Mouse (Mus musculus): Measurements from ENCODE around the gene Col7a1. TPM values are rescaled to one million over a fixed set of nuclear protein-coding genes. Genes with fewer than 3 reads are reported as not detected.

The Col7a1 gene
- polyA plus RNA-seq, 1 experiment, result 48.8 TPM

DNA sequence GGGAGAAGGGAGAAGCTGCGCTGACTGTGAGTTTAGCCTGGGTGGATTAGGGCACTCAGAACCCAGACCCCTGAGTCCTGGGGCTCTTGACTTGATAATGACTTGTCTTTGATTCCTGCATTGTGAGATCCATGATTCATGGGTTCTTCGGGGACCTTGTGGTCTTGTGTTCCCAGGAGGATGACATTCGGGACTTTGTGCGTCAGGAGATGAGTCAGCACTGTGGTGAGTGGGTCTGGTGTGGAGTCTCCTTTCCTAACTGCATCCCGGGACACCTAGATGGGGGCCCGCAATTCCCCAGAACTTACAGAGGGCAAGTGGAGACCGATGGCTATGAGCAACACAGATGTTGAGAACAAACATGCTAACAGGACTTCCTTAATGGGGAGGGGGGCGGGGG, 29.1 kb downstream of the Col7a1 start:
- Histone ChIP-seq H3K4me1 (ENCODE audit: control insufficient read depth, insufficient read depth, low read length) (peaks cover 14% of the 10 kb centered on the region), H3K4me3 (ENCODE audit: insufficient read depth, low read length) (no peak overlapping the region), H3K27ac (ENCODE audit: insufficient read depth, low read length) (no peak overlapping the region; the same call in 1 of the 2 replicates)
- no peak for TF ChIP-seq POLR2A (IDR thresholded peaks at IDR 0.05; ENCODE audit: low read depth, low read length)
- no peak for TF ChIP-seq CTCF (IDR thresholded peaks at IDR 0.05; ENCODE audit: borderline replicate concordance, insufficient read depth, low read length)

DNA sequence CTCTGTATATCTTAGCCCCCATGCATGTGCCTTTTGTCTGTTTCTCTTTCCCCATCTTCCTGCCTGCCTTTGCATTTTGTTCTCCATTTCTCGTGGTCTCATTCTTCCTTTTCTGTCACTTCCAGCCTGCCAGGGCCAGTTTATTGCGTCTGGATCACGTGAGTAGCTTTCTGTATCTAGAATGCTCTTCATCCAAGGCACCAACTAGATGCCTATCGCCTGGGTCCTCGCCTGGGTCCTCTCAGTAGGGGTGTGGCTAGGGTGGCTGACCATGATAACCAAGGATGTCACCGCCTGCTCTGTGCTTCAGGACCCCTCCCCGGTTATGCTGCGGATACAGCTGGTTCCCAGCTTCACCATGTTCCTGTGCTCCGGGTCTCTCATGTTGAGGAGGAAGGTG, 29.8 kb downstream of the Col7a1 start:
- Histone ChIP-seq H3K27ac (ENCODE audit: insufficient read depth, low read length) (peak overlapping the region; percentile 48; the same call in 1 of the 2 replicates), H3K4me1 (ENCODE audit: control insufficient read depth, insufficient read depth, low read length) (peaks cover 14% of the 10 kb centered on the region), H3K4me3 (ENCODE audit: insufficient read depth, low read length) (no peak overlapping the region)
- TF ChIP-seq POLR2A (IDR thresholded peaks at IDR 0.05; ENCODE audit: low read depth, low read length) (no peak), CTCF (IDR thresholded peaks at IDR 0.05; ENCODE audit: borderline replicate concordance, insufficient read depth, low read length) (no peak)

DNA sequence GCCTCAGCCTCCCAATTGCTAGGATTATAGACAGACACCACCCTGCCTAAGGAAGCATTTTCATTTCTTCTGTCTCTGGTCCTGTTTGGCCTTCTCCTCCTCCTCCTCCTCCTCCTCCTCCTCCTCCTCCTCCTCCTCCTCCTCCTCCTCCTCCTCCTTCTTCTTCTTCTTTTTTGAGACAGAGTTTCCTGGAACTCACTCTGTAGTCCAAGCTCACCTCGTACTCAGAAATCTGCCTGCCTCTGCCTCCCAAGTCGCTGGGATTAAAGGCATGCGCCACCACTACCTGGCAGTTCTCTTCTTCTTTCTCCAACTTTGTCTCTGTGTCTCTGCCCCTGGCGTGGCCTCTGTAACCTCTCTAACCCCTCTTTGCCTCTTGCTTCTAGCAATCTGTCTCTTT, 32.3 kb downstream of the Col7a1 start, which contains the start of gene Ucn2:
Gene Ucn2, plus strand, starts transcription at position 301 of the 400 bp plus-strand sequence.
- H3K27ac ChIP-seq (ENCODE audit: insufficient read depth, low read length), result no peak within 1 kb of the TSS
- peaks cover 9% of the 10 kb centered on the region for H3K4me1 ChIP-seq (ENCODE audit: control insufficient read depth, insufficient read depth, low read length)
- TF ChIP-seq CTCF (IDR thresholded peaks at IDR 0.05; ENCODE audit: borderline replicate concordance, insufficient read depth, low read length) (no peak), POLR2A (IDR thresholded peaks at IDR 0.05; ENCODE audit: low read depth, low read length) (no peak)
- no peak within 1 kb of the TSS for H3K4me3 ChIP-seq (ENCODE audit: insufficient read depth, low read length)

DNA sequence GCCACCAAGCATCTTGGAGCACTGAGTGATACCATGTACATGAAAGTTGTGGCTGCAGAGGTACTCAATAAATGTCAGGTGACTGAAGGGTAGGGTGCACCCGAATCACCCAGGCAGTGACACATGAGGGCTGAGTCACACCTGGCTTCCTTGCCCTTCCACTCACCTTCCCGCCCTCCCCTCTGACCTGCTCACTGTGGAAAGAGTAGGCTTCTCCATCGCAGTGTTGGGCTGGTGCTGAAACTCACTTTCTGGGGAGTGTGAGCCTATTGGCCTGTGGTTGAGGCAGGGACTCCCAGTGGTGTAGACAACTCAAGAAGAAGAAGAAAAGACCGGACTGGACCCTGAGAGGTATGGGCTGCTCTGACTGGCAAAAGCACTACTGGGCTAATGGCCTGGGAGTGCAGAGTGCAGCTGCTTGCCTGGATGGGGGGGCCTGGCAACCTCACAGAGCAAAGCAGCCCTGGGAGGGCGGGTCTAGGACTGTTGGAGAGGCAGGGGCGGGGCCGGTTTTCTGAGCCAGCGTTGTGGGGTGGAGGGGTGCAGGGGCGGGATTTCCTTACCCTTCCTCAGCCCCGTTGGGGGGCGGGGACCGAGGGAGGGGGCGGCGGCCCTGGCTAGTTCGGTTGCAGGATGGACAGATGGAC, 34.4 kb downstream of the Col7a1 start:
- no peak overlapping the region for H3K27ac ChIP-seq (ENCODE audit: insufficient read depth, low read length)
- no peak for TF ChIP-seq CTCF (IDR thresholded peaks at IDR 0.05; ENCODE audit: borderline replicate concordance, insufficient read depth, low read length)
- TF ChIP-seq POLR2A (IDR thresholded peaks at IDR 0.05; ENCODE audit: low read depth, low read length), result no peak
- H3K4me1 ChIP-seq (ENCODE audit: control insufficient read depth, insufficient read depth, low read length), result peaks cover 1% of the 10 kb centered on the region; the same call in 1 of the 2 replicates
- no peak overlapping the region for H3K4me3 ChIP-seq (ENCODE audit: insufficient read depth, low read length)

DNA sequence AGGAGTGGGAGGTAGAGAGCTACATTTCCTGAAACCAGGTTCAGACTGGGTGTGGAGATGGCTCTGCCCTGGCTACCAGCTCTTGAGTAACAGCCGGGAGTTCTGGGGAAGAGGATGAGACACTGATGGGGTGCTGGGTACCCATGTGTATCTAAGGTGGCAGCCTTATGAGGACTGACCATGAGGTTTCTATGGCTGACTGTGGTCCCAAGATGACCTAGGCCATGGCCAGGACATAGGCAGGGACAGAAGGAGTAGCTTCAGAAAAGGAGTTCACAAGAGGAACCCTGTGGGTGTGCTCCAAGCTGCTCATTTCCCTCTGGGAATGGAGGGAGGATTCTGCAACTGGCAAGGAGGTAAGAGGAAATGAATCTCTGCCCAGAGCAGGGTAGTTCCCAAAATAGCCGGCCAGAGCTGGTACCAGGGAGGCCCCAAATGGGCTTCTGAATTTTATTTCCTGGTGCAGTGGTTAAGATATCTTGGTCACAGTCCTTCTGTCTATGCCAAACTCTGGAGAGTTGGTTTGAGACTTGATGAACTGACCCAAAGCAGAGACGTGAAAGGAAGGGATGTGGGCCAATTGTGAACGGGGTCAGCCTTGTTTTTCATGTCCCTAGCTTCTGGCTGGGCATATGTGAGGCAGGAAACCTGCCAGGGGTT, 36.5 kb downstream of the Col7a1 start:
- H3K4me3 ChIP-seq (ENCODE audit: insufficient read depth, low read length), result no peak overlapping the region
- H3K27ac ChIP-seq (ENCODE audit: insufficient read depth, low read length), result peak overlapping the region; percentile 7; the same call in 1 of the 2 replicates
- H3K4me1 ChIP-seq (ENCODE audit: control insufficient read depth, insufficient read depth, low read length), result no peaks in the 10 kb centered on the region
- TF ChIP-seq CTCF (IDR thresholded peaks at IDR 0.05; ENCODE audit: borderline replicate concordance, insufficient read depth, low read length), result no peak
- no peak for TF ChIP-seq POLR2A (IDR thresholded peaks at IDR 0.05; ENCODE audit: low read depth, low read length)

DNA sequence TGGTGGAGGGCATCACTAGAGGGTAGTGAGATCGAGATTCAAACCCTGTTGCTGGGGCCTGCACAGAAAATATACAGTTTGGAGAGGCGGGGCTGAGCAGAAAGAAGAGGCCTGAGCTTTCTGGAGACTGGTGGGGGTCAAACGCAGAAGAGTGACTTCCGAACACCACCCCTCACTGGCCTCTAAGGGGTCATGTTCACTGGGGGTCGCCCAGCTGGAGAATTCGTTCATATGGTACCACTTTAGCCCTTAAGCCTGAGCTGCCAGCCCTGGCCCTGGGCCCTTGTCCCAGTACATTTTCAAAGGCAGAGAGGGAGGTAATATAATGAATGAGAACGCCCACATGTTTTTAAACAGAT, 37.1 kb downstream of the Col7a1 start:
- Histone ChIP-seq H3K4me3 (ENCODE audit: insufficient read depth, low read length) (no peak overlapping the region), H3K4me1 (ENCODE audit: control insufficient read depth, insufficient read depth, low read length) (no peaks in the 10 kb centered on the region), H3K27ac (ENCODE audit: insufficient read depth, low read length) (peak overlapping the region; percentile 7; the same call in 1 of the 2 replicates)
- TF ChIP-seq CTCF (IDR thresholded peaks at IDR 0.05; ENCODE audit: borderline replicate concordance, insufficient read depth, low read length) (no peak), POLR2A (IDR thresholded peaks at IDR 0.05; ENCODE audit: low read depth, low read length) (no peak)

DNA sequence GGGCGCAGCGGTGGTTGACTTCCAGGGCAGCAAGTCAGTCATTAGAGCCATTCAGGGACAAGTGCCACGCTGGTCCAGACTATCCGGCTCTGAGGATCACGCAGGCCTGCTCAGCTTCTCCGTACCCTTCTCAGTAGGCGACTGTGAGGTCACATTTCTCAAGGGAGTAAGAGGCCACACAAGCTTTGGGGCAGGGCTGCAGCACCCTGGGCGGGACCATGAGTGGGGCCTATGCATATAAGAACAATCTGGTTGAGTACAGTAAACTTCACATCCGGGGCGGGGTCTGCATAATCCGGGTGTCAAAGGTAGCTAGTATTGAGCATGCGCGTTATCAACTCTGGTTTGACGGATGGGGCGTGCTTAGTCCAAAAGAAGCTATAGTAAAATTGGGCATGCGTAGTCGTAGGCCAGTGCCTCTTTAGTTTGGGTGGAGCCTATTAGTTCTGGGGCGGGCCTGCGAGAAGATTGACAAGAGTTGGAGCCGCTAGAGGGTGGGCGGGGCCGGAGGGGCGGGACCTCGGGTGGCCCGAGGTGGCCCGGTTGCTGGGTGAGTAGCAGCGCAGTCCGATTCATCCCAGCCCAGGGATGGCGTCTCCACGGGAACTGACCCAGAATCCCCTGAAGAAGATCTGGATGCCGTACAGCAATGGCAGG, 38.2 kb downstream of the Col7a1 start, which contains the start of gene Pfkfb4:
Gene Pfkfb4, plus strand, starts transcription at position 351 of the 657 bp plus-strand sequence.
- peak; percentile 97 for TF ChIP-seq POLR2A (IDR thresholded peaks at IDR 0.05; ENCODE audit: low read depth, low read length)
- TF ChIP-seq CTCF (IDR thresholded peaks at IDR 0.05; ENCODE audit: borderline replicate concordance, insufficient read depth, low read length), result no peak
- peak within 1 kb of the TSS; percentile 87 for H3K4me3 ChIP-seq (ENCODE audit: insufficient read depth, low read length)
- H3K27ac ChIP-seq (ENCODE audit: insufficient read depth, low read length), result peak within 1 kb of the TSS; percentile 79
- H3K4me1 ChIP-seq (ENCODE audit: control insufficient read depth, insufficient read depth, low read length), result no peaks in the 10 kb centered on the region

DNA sequence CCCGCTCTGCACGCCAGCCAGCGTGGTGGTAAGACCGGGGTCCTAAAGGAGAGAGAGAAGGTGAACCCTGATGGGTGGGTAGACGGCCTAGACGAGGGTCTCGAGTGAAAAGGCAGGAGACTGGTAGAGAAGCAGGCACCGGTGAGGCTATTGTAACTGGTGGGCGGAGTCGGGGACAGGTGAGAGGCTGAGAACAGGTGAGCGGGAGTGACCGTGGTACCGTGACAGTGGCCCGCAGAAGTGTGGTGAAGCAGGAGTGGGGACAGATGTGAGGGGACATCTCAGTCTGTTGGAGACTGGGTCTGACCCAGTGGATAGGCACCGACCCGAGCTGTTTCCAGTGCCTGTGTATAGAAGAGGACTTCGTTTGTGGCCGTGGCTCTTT, 38.7 kb downstream of the Col7a1 start:
- H3K27ac ChIP-seq (ENCODE audit: insufficient read depth, low read length), result no peak overlapping the region
- peak overlapping the region; percentile 87 for H3K4me3 ChIP-seq (ENCODE audit: insufficient read depth, low read length)
- H3K4me1 ChIP-seq (ENCODE audit: control insufficient read depth, insufficient read depth, low read length), result no peaks in the 10 kb centered on the region
- no peak for TF ChIP-seq POLR2A (IDR thresholded peaks at IDR 0.05; ENCODE audit: low read depth, low read length)
- no peak for TF ChIP-seq CTCF (IDR thresholded peaks at IDR 0.05; ENCODE audit: borderline replicate concordance, insufficient read depth, low read length)

DNA sequence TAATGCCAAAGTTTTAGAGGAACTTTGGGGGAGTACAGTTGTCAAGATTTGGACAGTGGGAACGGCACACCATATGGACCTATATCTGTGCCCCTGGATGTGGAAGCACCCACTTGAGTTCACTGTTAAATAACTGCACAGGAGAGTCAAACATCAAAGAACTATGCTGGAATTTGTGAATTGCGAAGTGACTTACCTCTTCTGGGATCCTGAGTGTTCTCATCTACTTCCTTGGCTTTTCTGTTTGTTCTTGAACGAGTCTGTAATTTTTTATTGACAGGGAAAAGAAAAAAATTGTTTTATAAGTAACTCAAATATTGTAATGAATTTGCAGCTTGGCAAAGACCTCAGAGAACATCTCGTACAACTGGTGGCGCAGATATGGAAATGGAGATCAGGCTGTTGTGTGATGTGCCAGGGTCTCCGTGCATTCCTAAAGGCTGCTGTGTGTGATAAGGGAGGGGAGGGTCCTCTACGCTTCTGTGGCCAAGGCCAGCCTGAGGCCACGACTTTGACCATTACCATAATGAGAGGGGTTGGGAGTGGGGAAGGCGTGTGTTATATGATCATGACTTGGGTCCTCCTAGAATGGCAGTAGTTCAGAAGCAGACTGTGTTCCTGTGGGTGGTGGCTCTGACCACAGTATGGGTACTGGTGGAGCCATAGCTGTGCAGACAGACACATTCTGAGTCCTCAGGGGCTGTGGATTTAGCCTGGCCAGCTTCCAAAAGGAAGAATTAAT, 39.4 kb downstream of the Col7a1 start:
- Histone ChIP-seq H3K4me3 (ENCODE audit: insufficient read depth, low read length) (peak overlapping the region; percentile 87), H3K27ac (ENCODE audit: insufficient read depth, low read length) (no peak overlapping the region), H3K4me1 (ENCODE audit: control insufficient read depth, insufficient read depth, low read length) (no peaks in the 10 kb centered on the region)
- TF ChIP-seq POLR2A (IDR thresholded peaks at IDR 0.05; ENCODE audit: low read depth, low read length) (no peak), CTCF (IDR thresholded peaks at IDR 0.05; ENCODE audit: borderline replicate concordance, insufficient read depth, low read length) (no peak)
